Mouse (Mus musculus): ENCODE results near the gene Edn1. TPM values are rescaled to one million over a fixed set of nuclear protein-coding genes. Genes with fewer than 3 reads are reported as not detected.

Edn1 gene
- polyA plus RNA-seq (2012; ENCODE audit: low replicate concordance): 0.28 TPM in 1 of 2 replicates, not detected in the other

GRCm38 (mm10) chr13:42301161-42301721, at the start of gene Edn1:
Gene Edn1 (plus strand): TSS chr13:42301476.

Other genes with a start within 250 kb of the Edn1 start
- gene Hivep1, start 249.5 kb upstream of the Edn1 start, polyA plus RNA-seq (2012; ENCODE audit: low replicate concordance): 24.8 and 58.7 TPM in 2 replicates

Data from leukemia stem cell, adult 10-12 weeks (primary cell).